Mouse (Mus musculus): ENCODE measurements around the gene Zfp423. TPM values are rescaled to one million over a fixed set of nuclear protein-coding genes. Genes with fewer than 3 reads are reported as not detected.

The Zfp423 gene
- polyA plus RNA-seq, 1 experiment from 2014 or later, result 7.5 TPM

DNA sequence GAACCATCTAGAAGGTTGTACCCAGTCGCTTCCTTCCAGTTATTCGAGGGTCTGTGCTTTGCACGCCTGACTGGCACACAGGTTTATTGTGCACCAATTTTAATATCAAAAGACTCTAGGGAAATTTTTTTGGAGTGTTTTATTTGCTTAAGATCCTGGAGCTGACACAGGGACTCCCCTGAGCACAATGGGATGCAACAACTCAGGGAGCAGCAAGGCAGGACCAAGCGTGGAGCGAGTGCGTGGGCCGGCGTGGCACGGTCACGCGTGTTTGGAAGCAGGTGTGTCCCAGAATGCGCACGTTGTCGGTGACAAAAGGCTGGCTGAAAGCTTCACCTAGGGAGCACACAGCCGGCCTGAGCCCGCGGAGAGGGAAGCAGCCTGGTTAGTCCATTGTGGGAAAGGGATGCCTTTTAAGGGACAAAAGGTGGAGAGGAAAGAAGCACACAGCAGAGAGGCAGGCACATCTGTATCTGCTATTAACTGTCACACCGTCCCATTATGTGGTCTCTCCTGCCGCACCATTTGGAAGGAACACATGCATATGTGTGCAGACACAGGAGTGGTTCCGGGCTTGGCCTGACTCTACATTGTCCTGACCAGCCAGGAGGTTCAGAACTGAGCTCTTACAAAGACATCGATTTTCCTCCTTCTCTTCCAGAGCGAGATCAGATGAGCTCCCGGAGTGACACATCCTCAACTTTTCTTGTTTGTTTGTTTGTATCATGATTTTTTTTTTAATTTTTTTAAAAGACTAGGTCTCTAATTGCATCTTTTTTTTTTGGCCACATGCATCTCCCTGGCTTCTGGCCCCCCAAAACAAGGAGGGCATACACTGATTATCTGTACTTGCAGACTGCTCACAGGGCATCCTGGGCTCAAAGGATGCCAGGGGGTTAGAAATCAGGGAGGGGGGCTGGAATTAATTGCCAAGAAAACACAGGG lies 126.7 kb downstream of the Zfp423 start:
- peak overlapping the region; percentile 61; the same call in 1 of the 2 replicates for H3K27ac ChIP-seq (ENCODE audit: low read length)
- no peak for ATAC-seq (ENCODE audit: low read depth)
- H3K36me3 ChIP-seq (ENCODE audit: control insufficient read depth, insufficient read depth, low read length), result no peaks in the 10 kb centered on the region
- no peak overlapping the region for H3K4me3 ChIP-seq (ENCODE audit: low read length)
- H3K4me2 ChIP-seq (ENCODE audit: low read depth, low read length), result no peak overlapping the region
- H3K4me1 ChIP-seq (replicated peaks; ENCODE audit: control insufficient read depth, insufficient read depth, low read length), result peaks cover 54% of the 10 kb centered on the region
- no peaks in the 10 kb centered on the region for H3K27me3 ChIP-seq (ENCODE audit: control insufficient read depth, insufficient read depth, low read depth, low read length)
- H3K9me3 ChIP-seq (ENCODE audit: control insufficient read depth, low read length), result no peaks in the 10 kb centered on the region
- no peak overlapping the region for H3K9ac ChIP-seq (ENCODE audit: low read length)
- WGBS, result 73% methylated on average over 23 of the region's 23 CpGs

DNA sequence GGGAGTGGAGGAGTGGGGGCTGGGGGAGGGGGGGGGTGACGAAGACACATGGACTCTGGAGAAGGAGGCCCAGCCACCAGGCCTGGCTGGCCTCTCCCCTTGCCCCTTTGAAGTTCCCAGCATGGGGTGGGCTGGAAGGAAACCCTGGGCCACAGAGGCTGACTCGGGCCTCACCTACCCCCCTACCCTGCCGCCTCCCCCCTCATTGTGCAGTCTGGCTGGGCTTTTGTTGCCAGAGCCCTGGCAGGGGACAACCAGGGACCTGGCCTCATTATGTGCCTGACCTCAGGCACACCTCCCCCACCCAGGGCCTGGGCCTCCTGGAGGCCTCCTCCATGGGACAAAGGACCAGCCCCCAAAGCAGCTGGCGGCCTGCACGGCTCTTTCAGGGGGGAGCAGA lies 127.8 kb downstream of the Zfp423 start:
- WGBS, result 23% methylated on average over 5 of the region's 5 CpGs

DNA sequence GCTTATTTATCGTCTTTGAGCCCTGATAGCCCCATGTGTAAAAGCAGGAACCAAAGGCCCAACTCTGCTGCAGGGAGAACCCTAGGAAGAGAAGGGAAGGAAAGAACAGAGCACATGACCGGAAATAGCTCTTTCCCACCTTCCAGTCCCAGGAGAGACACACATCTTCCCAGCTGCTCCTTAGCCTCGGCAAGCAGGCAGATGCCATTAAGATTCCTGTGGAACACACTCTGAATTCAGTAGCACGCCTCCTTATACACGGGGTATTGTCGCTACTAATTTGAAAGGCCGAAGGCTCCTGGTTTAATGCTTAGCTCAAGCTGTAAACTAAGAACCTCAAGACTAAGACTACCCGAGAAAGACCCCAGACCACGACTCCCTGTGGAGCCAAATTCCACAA lies 128.3 kb downstream of the Zfp423 start:
- H3K9me3 ChIP-seq (ENCODE audit: control insufficient read depth, low read length), result no peaks in the 10 kb centered on the region
- peaks cover 40% of the 10 kb centered on the region for H3K4me1 ChIP-seq (replicated peaks; ENCODE audit: control insufficient read depth, insufficient read depth, low read length)
- H3K9ac ChIP-seq (ENCODE audit: low read length), result no peak overlapping the region
- no peaks in the 10 kb centered on the region for H3K27me3 ChIP-seq (ENCODE audit: control insufficient read depth, insufficient read depth, low read depth, low read length)
- H3K4me2 ChIP-seq (ENCODE audit: low read depth, low read length), result no peak overlapping the region
- H3K27ac ChIP-seq (ENCODE audit: low read length), result no peak overlapping the region
- WGBS, result 26% methylated on average over 9 of the region's 9 CpGs
- ATAC-seq (ENCODE audit: low read depth), result no peak
- H3K4me3 ChIP-seq (ENCODE audit: low read length), result no peak overlapping the region
- no peaks in the 10 kb centered on the region for H3K36me3 ChIP-seq (ENCODE audit: control insufficient read depth, insufficient read depth, low read length)

More for the DNA sequence above, 127.8 kb downstream of the Zfp423 start:
- no peak overlapping the region for H3K4me2 ChIP-seq (ENCODE audit: low read depth, low read length)
- no peak for ATAC-seq (ENCODE audit: low read depth)
- no peak overlapping the region for H3K27ac ChIP-seq (ENCODE audit: low read length)
- H3K9ac ChIP-seq (ENCODE audit: low read length), result peak overlapping the region; percentile 27
- no peaks in the 10 kb centered on the region for H3K36me3 ChIP-seq (ENCODE audit: control insufficient read depth, insufficient read depth, low read length)
- H3K9me3 ChIP-seq (ENCODE audit: control insufficient read depth, low read length), result no peaks in the 10 kb centered on the region
- peaks cover 43% of the 10 kb centered on the region for H3K4me1 ChIP-seq (replicated peaks; ENCODE audit: control insufficient read depth, insufficient read depth, low read length)
- no peaks in the 10 kb centered on the region for H3K27me3 ChIP-seq (ENCODE audit: control insufficient read depth, insufficient read depth, low read depth, low read length)
- no peak overlapping the region for H3K4me3 ChIP-seq (ENCODE audit: low read length)

DNA sequence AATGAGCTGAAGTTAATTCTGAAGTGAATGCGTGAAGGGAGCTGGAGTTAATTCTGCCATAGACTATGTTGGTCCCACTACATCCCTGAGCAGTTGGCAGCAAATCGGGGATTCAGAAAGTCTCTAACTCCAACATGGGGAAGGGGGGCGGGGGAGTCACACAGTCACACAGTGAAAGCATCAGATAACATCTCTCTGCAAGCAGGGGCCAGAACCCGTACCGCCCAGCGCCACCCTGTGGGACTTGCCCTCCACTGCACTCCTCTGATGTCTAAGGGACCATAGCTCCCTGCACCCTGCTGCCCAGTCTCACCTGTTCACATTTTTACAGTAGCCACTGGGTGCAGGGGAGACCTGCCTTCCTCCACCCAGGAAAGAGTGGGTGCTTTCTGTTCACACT lies 129.2 kb downstream of the Zfp423 start:
- Histone ChIP-seq H3K4me2 (ENCODE audit: low read depth, low read length) (no peak overlapping the region), H3K9ac (ENCODE audit: low read length) (no peak overlapping the region), H3K27me3 (ENCODE audit: control insufficient read depth, insufficient read depth, low read depth, low read length) (no peaks in the 10 kb centered on the region), H3K4me1 (replicated peaks; ENCODE audit: control insufficient read depth, insufficient read depth, low read length) (peaks cover 33% of the 10 kb centered on the region), H3K36me3 (ENCODE audit: control insufficient read depth, insufficient read depth, low read length) (no peaks in the 10 kb centered on the region), H3K27ac (ENCODE audit: low read length) (no peak overlapping the region), H3K9me3 (ENCODE audit: control insufficient read depth, low read length) (no peaks in the 10 kb centered on the region), H3K4me3 (ENCODE audit: low read length) (no peak overlapping the region)
- no peak for ATAC-seq (ENCODE audit: low read depth)
- 32% methylated on average over 6 of the region's 6 CpGs for WGBS

DNA sequence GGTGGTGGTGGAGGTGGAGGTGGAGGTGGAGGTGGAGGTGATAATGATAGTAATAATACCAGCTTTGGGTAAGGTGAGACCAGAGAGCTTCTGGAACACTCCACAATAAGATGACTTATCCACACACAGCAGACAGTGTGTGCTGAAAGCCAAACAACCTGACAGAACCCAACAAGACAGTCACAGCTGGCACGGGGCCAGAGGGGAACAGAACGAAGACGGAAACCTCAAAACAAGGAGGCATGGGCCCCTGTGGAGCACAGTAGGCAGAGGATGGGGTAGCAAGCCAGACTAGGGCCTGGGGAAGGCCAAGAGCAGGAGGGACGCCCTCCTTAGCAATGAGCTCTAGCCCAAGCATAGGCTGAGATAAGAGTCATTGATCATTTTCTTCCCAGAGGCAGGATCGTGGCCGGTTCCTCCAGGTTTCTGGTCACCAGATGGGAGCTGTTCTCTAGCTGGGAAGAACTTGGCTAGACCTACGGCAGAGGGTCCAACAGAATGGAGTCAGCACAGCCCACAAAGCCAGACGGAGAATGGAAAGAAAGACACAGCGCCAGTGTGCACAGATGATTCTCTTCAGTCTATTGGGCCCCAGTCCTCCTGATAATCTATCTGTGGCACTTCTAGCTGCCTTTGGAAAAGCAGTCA lies 133.3 kb downstream of the Zfp423 start:
- H3K4me2 ChIP-seq (ENCODE audit: low read depth, low read length), result no peak overlapping the region
- no peak overlapping the region for H3K4me3 ChIP-seq (ENCODE audit: low read length)
- WGBS, result 51% methylated on average over 9 of the region's 9 CpGs
- H3K27ac ChIP-seq (ENCODE audit: low read length), result no peak overlapping the region
- no peaks in the 10 kb centered on the region for H3K36me3 ChIP-seq (ENCODE audit: control insufficient read depth, insufficient read depth, low read length)
- H3K4me1 ChIP-seq (replicated peaks; ENCODE audit: control insufficient read depth, insufficient read depth, low read length), result peaks cover 20% of the 10 kb centered on the region
- H3K27me3 ChIP-seq (ENCODE audit: control insufficient read depth, insufficient read depth, low read depth, low read length), result no peaks in the 10 kb centered on the region
- H3K9me3 ChIP-seq (ENCODE audit: control insufficient read depth, low read length), result no peaks in the 10 kb centered on the region
- no peak for ATAC-seq (ENCODE audit: low read depth)
- no peak overlapping the region for H3K9ac ChIP-seq (ENCODE audit: low read length)

DNA sequence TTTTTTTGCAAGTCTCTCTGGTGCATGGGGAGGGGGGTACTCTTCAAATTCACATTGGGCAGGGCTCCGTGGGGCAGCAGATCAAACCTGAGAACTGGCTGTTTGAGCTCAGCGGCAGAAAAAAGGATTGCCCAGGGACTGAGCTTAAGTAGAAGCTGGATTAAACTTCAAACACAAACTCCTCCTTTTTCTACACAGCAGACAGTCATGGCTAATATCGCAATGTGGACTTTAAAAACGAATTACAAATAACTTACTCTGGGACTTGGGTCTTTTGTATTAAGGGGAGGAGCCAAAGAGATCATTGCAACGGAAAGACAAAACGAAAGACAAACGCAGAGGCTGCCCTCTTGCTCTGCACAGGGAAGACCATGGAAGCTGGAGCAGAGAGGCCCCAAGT lies 136.2 kb downstream of the Zfp423 start:
- H3K4me3 ChIP-seq (ENCODE audit: low read length), result no peak overlapping the region
- no peaks in the 10 kb centered on the region for H3K27me3 ChIP-seq (ENCODE audit: control insufficient read depth, insufficient read depth, low read depth, low read length)
- 0 out of 2 replicates have a peak overlapping the region, but pooled peaks have one; percentile 27 for H3K27ac ChIP-seq (ENCODE audit: low read length)
- H3K9me3 ChIP-seq (ENCODE audit: control insufficient read depth, low read length), result no peaks in the 10 kb centered on the region
- 16% methylated on average over 7 of the region's 7 CpGs for WGBS
- H3K36me3 ChIP-seq (ENCODE audit: control insufficient read depth, insufficient read depth, low read length), result no peaks in the 10 kb centered on the region
- peak overlapping the region; percentile 18; the same call in 1 of the 2 replicates for H3K4me2 ChIP-seq (ENCODE audit: low read depth, low read length)
- peaks cover 19% of the 10 kb centered on the region for H3K4me1 ChIP-seq (replicated peaks; ENCODE audit: control insufficient read depth, insufficient read depth, low read length)
- peak; percentile 15; the same call in 1 of the 2 replicates for ATAC-seq (ENCODE audit: low read depth)
- H3K9ac ChIP-seq (ENCODE audit: low read length), result peak overlapping the region; percentile 32

DNA sequence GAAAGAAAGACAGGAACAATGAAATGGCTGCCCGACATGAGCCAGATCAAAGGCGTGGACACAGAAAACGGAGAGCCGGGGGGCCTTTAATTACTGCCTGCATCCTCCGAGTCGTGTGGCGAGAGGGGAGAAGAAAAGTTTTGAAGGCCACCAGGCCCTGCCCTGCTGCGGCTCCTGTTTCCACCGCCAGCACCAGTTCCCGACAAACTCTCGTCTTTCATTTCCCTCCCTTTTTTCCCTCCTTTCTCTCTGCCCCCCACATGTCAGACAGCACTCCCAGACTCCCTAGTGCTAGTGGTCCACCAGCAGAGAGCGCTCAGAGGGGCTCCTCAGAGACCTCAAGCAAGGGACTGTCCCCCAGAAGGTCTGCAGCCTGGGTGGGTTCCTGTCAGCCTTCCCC lies 136.7 kb downstream of the Zfp423 start:
- Histone ChIP-seq H3K9me3 (ENCODE audit: control insufficient read depth, low read length) (no peaks in the 10 kb centered on the region), H3K27me3 (ENCODE audit: control insufficient read depth, insufficient read depth, low read depth, low read length) (no peaks in the 10 kb centered on the region), H3K27ac (ENCODE audit: low read length) (no peak overlapping the region), H3K4me2 (ENCODE audit: low read depth, low read length) (peak overlapping the region; percentile 1; the same call in 1 of the 2 replicates), H3K9ac (ENCODE audit: low read length) (peak overlapping the region; percentile 32; the same call in 1 of the 2 replicates), H3K36me3 (ENCODE audit: control insufficient read depth, insufficient read depth, low read length) (no peaks in the 10 kb centered on the region), H3K4me3 (ENCODE audit: low read length) (no peak overlapping the region), H3K4me1 (replicated peaks; ENCODE audit: control insufficient read depth, insufficient read depth, low read length) (peaks cover 19% of the 10 kb centered on the region)
- peak; percentile 37; the same call in 1 of the 2 replicates for ATAC-seq (ENCODE audit: low read depth)
- WGBS, result 36% methylated on average over 12 of the region's 12 CpGs

DNA sequence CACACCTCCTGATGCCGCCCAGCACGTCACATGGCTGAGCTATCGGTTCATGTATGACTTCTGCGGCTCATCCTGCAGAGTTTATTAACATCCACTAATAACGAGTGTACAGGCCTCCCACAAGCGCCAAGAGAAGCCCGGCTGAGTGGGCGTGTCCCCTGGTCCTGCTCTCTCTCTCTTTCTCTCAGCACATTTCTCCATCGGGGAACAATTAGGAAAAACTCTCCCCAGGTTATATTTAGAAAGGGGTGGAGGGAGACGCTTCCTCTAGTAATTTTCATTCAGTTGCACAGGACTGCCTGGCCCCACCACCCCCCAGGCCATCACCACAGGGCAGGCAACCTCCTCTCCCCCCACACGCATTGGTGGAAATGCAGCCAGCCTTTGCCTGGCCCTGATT lies 137.2 kb downstream of the Zfp423 start:
- H3K9ac ChIP-seq (ENCODE audit: low read length), result no peak overlapping the region
- H3K36me3 ChIP-seq (ENCODE audit: control insufficient read depth, insufficient read depth, low read length), result no peaks in the 10 kb centered on the region
- no peaks in the 10 kb centered on the region for H3K9me3 ChIP-seq (ENCODE audit: control insufficient read depth, low read length)
- H3K4me3 ChIP-seq (ENCODE audit: low read length), result no peak overlapping the region
- peak; percentile 23 for ATAC-seq (ENCODE audit: low read depth)
- peaks cover 19% of the 10 kb centered on the region for H3K4me1 ChIP-seq (replicated peaks; ENCODE audit: control insufficient read depth, insufficient read depth, low read length)
- H3K27me3 ChIP-seq (ENCODE audit: control insufficient read depth, insufficient read depth, low read depth, low read length), result no peaks in the 10 kb centered on the region
- 51% methylated on average over 11 of the region's 11 CpGs for WGBS
- no peak overlapping the region for H3K27ac ChIP-seq (ENCODE audit: low read length)
- H3K4me2 ChIP-seq (ENCODE audit: low read depth, low read length), result no peak overlapping the region

DNA sequence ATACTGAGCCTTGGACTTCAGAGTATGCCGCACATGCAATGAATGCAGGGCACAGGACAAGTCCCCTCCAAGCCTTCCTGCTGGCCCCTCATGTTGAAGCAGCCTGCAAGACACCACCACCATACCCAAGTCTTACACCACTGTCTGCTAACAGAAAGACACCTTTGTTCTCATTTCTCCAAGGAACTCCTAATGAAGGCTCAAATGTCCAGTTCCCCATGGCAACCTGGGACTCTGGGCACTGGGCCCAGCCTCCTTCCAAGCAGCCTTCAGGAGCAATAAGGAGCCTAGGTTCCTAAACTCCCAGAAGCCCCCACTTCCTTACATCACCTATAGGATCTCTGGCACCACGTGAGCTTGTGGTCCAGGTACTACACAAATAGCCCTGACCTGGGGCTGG lies 137.7 kb downstream of the Zfp423 start:
- H3K4me1 ChIP-seq (replicated peaks; ENCODE audit: control insufficient read depth, insufficient read depth, low read length), result peaks cover 19% of the 10 kb centered on the region
- H3K27me3 ChIP-seq (ENCODE audit: control insufficient read depth, insufficient read depth, low read depth, low read length), result no peaks in the 10 kb centered on the region
- H3K4me3 ChIP-seq (ENCODE audit: low read length), result no peak overlapping the region
- no peaks in the 10 kb centered on the region for H3K36me3 ChIP-seq (ENCODE audit: control insufficient read depth, insufficient read depth, low read length)
- H3K27ac ChIP-seq (ENCODE audit: low read length), result no peak overlapping the region
- no peaks in the 10 kb centered on the region for H3K9me3 ChIP-seq (ENCODE audit: control insufficient read depth, low read length)
- no peak overlapping the region for H3K9ac ChIP-seq (ENCODE audit: low read length)
- H3K4me2 ChIP-seq (ENCODE audit: low read depth, low read length), result no peak overlapping the region
- ATAC-seq (ENCODE audit: low read depth), result peak; percentile 45
- WGBS, result 76% methylated on average over 2 of the region's 2 CpGs
